Mouse (Mus musculus) urinary bladder, adult 2 months (tissue): ENCODE results near the gene Fads6. TPM values are rescaled to one million over a fixed set of nuclear protein-coding genes. Genes with fewer than 3 reads are reported as not detected.

ENCODE experiments used
- DNase-seq: peaks from one replicate; pipeline ENCODE4 v3.0.0; 2022; ENCODE audit warnings: low spot score
- polyA plus RNA-seq: library from polyadenylated mRNA; depleted of rRNA; stranded (reverse); fragments of >200 nt; gene quantifications from 2 replicates; pipeline ENCODE4 v1.2.3, GENCODE M21; 2012

Gene Fads6
- polyA plus RNA-seq, 1 experiment, result 0.99 TPM

DNA sequence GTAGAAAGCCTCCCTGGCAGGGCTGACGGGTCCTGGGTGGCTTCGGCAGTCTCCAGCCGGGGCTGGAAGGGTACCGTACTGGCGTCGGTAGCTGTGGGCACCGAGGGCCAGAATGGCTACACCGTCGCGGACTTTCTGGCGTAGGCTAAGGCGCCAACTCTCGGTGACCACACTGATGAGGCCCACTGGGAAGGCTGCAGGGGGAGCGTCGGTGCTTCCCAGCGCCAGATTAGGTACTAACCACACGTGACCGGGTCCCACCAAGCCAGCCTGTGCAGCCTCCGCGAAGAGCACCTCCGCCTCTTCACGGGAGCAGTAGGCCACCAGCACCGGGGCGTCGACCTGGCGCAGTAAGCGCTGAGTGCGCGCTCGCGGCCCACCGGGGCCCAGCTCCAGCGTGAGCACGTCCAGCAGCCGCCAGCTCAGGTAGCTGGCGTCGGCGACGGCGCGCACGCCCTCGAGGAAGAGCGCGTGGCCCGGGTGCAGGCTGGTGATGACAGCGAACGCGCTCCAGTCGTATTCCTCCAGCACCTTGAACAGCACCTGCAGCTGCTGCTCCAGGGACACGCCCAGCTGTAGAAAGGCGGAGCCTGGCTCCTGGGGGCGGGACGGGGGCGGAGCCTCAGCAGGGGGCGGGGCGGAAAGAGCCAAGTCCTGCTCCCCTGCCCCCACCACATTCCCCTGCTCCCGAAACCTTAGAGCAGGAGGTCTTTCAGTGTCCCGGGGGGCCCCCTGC lies 39.5 kb downstream of the Fads6 start:
- no peak for DNase-seq

DNA sequence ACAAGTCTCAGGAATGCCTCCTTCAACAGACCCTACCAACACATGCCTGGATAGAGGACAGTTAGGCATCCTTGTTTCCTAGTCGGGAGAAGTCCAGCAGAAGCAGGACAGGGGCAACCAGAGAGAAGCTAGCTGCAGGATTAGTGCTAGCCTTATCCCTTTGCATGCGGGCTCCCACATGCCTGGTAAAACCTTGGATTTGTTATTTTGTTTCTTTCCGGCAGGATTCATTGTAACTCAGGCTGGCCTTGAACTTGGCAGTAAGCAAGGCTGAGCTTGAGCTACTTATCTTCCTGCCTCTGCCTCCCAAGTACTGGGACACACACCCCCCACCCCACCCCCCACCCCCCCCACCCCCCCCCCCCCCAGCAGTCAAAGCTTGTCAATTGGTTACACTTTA lies 46.2 kb downstream of the Fads6 start:
- DNase-seq, result no peak

DNA sequence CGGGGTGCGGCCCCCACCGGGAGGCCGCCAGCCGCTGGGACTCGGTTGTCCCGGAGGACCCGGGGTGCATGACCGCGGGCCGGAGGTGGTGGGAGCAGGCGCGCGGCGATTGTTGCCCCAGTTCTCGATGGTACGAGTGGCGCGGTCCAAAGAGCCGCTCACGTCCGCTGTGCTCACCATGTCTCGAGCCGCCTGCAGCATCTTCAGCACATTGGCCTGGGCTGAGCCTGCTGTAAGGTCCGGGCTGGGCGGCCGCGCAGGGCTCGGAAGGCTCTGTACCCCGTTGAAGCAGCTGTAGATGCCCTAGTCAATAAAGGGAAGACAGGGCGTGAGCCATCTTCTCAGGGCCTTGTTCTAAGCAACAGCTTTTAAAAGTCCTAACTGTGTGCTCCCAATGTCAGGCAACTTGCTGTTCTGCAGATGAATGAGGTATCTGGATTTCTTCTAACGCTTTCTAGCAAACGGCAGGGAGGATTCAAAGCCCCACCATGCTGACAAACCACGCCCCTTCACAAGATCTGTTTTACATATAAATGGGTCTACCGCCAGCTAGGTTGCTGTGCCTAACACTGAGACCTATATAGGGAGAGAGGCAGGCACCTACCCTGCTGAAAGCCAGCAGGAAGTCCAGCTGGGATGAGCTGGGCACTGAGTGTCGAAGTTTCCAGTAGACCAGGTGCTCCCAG lies 46.9 kb downstream of the Fads6 start:
- no peak for DNase-seq

DNA sequence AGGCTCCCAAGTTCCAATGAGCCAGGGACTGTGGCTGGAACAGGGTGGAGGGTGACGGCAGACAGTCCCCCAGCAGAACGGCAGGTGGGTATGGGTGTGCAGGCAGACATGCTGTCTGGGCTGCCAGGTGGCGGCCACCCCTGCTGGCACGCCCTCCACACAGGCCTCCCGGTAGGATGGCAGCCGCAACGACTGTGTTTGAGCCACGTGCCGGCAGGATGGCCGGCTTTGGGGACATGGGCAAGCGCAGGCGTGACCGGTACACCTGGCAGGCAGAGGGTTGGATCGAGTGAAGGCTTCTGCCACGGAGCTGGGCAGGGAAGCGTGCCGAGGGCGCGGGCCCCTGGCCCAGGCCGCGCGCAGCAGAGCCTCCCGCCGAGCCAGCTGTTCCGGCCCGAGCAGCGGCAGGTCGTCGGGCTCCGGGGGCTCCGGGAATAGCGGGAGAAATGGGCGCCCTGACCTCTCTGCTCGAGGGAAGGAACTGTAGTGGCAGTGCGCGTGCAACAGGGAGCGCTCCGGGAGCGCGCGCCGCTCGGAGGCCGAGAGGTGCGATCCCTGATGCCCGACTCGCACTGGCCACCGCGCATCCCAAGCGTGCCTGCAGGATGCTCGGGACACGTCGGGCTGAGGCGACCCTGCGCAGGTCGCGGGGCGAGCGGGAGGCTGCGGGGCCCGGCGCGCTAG lies 47.6 kb downstream of the Fads6 start:
- DNase-seq, result no peak

DNA sequence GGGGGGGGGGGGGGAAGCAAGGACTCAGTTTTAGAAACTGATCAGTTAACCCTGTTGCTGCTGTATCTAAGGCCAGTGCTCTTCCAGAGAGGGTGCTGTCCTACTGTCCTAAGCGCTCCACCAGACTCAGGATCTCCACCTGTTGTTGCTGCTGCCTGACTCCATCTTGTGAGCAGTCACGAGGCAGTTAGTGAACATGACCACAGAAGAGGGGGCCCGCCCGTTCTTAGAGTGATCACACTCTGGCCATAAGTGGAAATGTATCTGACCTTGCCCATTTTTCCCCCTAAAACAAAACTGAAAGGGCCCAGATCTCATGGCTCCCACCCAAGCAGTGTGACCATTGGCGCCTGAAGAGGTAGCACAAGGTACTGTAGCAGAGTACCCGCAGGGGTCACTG lies 49.5 kb downstream of the Fads6 start:
- no peak for DNase-seq

DNA sequence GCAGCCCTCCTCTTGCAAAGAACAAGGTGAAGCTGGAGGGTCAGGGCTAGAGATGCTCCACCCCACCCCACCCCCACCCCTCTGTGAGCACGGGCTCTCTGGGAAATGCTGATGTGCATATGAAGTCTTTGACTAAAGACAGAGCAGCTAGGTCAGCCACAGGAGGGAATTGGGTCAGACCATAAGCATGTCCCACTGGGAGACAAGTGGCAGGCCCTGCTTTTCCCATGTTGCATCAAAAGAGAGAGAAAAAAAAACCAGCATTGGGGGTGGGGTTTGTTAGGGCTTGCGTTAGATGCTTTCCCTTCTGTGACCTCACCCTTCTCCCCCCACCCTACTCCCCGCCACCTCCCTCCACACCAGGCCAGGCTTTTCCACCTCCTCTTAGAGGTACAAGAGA lies 50.2 kb downstream of the Fads6 start:
- no peak for DNase-seq

DNA sequence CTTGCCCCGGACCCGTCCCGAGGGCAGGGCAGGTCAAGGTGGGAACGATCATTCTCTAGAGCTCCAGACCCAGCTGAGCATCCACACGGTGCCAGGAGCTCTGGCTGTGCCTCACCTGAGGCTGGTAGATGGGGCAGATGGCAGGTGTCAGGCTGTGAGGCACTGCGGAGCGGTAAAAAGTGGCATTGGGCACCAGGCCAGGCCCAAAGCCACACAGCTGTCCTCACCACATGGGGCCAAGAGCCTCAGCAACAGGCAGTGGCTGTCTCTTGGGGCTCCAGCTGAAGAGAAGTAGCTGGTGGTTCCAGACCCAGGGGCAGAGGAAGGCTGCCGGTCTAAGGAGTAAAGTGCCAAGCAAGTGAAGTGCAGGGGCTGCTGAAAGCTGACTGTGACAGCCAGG lies 51.1 kb downstream of the Fads6 start:
- no peak for DNase-seq

DNA sequence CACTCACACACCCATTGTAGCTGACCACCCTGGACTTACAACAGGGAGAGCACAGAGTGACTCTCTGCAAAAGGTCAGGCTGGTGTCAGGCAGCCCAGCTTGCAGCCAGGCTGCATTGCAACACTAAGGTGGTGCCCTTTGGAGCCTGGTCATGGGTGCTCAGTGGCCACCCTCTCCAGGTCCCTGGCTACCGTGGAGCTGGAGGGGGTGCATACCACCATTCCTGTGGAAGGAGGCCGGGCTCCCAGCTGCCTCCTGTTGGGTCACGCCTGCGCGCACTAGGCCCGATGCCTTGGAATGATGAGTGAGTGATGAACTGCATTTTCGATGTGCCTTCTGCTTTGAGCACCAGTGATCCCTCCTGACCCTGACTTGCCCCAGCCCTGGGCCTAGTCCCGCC lies 52.6 kb downstream of the Fads6 start:
- DNase-seq, result no peak

DNA sequence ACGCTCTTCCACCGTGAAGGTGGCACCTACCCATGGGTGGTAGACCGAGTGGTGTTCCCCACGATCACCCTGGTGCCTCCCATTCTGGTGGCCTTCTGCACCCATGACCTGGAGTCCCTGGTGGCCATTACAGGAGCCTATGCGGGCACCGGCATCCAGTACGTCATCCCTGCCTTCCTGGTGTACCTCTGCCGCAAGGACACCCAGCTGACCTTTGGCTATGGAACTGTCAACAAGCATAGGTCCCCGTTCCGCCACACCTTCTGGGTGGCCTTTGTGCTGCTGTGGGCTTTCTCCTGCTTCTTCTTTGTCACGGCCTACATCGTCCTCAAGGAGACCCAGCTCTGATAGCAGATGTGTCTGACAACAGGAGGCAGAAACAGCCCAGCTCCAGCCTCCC lies 53.7 kb downstream of the Fads6 start:
- no peak for DNase-seq

DNA sequence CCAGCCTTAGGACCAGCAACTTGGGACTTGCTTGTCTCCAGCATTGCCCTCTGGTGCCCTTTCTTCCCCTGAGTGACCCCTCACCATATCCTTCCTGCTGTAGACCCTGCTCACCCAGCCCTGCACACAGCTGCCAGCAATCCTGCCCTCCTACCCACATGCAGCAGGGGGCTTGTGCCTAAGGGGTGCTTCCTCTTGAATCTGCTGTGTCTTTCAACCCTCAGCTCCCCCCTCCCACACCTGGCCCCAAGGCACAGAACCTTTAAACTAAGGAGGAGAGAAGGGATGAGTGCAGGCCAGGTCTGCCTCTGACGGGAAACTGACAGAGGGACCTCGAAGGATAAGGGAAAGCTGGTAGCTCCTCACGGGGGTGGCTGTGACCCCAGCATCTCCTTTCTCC lies 54.7 kb downstream of the Fads6 start:
- DNase-seq, result no peak

DNA sequence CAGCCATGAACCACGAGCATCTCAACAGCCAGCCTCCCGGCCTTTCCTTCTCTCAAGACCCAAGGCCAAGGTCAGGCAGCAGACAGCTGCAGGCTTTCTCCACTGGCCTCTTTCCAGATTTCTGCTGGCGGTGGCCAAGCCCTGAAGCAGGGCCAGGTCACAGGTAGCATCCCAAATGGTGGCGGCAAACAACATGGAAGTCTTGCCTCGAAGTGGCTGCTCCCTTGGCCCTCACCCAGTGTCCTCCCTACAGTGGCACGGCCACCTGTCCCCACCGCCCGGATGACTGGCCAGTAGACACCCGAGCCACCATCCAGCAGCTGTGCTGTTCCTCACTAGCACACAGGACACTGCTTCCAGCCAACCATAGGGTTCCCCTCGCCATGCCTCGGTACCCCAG lies 56.1 kb downstream of the Fads6 start:
- no peak for DNase-seq

DNA sequence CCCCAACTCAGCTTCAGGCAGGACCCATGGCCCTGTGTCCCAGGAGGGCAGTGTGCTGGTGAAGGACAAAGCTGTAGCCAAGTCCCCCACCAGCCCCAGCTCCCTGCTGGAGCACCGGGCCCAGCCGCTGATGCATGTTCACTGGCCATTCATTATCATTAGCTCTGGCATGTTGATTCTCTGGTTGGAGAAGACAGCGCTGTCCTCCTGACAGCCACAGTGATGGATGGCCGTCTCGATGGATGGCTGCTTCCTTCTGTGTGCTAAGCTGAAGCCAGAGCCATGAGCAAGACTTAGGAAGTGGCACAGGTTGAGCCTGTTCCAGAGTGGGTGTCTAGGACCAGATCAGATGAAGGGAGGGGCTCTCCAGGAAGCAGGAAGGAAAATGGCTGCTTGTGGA lies 60.9 kb downstream of the Fads6 start:
- no peak for DNase-seq

DNA sequence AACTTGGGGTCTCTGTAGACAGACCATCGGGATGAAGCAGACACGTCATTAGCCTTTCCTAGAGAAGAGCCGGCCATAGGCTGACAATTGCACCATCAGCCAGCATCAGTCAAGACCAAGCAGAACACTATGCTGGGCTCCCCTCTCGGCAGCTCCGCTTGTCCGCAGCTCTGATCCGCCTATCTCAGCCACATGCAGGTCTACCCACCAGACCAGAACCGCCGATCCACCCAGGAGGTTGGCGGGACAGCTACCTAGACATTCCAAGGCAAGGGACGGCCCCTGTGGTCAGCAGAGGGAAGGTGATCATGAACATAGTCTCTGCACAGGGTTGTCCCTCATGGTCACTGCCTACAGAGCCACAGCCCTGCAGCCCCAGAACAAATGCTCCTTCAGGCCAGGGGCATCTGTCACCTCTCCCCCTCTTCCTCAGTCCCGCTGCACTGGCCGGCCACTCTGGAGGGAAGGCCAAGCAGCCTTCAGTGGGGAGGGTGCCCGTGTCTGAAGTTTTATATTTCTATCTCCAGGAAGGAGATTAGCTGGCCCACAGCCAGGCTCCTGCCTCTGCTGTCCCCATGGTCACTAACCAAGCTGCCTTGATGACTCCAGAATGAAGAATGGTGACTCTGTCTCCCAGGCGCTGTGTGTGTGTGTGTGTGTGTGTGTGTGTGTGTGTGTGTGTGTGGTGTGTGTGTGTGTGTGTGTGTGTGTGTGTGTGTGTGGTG lies 63.0 kb downstream of the Fads6 start:
- no peak for DNase-seq

DNA sequence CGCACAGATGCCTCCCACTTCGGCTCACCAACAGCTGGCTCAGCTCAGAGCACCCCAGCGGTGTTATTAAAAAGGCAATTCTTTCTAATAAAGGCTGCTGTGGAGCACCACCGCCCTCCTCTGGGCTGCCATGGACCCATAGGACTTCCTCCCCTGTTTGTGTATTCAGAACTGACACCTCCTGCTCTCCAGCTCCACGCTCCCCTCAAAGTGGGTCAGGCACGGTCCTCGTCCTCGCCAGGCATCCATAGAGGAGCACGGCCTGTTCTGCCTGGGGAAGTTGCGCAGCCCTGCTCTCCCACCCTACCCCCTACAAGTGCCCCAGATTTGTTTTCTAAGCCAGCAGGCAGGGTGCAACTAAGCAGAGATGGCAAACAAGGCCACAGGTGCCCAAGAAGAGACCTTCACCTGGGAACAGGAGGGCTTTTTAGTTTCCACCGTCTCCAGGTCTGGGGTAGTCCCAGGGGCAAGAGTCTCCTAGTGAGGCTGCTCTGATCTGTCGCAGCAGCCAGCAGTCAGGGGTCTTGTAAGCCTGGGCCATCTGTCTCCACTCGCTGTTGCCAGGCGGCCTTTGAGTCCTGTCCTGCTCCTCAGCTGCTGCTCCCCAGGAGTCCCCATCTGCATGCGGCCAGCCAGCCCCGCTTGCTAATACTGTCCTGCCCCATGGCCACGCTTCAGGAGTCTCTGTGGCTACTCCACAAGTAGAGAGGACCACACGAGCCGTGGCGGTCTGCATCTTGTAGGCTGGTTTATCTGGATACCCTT lies 63.8 kb downstream of the Fads6 start:
- DNase-seq, result no peak

DNA sequence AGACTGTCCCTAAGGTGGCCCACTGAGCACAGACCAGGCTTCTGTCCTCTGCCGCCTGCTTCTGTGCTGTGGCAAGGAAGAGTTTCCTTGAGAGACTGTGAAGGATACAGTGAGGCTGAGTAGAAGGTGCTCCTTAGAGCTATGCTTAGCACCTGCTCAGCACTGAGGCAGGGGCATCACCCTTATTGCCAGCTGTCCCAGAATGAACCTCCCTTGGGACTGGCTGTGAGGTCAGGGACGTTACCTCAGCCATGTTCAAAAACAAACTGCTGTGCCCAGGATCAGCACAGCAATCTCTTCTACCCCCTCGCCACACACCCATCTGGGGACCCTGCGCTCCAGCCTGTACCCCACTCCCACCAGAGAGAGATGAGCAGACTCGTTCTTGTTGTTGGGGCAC lies 64.6 kb downstream of the Fads6 start:
- no peak for DNase-seq

DNA sequence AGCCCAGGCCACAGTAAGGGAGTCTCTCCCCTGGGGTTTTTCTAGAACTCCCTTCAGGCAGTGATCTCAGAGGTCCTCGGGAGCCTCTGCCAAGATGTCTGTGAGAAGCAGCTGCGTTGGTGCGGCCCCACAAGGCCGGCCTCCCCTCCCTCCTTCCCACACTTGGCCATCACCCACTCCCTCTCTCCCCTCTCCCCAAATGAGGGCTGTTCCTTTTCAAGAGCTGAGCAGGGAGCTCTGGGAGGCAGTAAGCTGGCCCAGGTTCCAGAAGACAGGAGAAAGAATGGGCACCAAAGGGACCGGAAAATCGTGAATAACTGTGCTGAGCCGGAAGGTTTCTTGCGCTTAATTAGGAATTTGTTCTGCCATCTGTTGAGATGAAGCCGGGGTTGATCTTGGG lies 65.5 kb downstream of the Fads6 start:
- DNase-seq, result no peak

DNA sequence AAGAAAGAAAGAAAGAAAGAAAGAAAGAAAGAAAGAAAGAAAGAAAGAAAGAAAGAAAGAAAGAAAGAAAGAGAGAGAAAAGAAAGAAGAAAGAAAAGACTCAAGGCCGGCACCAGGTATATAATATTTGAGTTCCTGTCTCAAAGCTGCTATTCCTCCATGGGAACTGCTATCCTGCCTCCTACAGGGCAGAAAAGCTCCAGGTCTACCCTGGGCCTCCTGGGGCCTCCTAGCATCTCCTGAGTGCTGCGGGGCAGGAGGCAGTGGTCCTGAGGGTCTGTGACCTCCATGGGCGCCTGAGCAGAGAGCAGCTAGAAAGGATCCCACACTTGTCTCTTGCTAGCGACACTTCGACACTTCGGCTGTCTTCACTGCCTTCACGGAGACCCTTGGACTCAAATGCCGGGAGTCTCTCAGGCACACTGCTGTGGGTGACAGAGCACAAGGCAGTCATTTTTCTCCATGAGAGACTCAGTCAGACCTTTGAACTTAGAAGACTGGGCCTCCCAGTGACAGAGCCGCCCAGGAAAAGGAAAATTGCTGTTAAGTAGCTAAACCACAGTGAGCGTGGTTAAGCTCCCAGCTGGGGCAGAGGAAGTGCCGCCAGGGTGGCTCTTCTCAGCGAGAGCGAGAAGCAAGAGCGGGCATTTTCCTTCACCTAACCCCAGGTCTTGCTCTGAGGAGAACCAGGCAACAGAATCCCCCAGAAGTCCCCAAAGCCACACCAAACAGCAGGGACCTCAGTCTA lies 66.1 kb downstream of the Fads6 start:
- no peak for DNase-seq
